Mouse (Mus musculus): ENCODE data around the gene Tmem218. TPM values are rescaled to one million over a fixed set of nuclear protein-coding genes. Genes with fewer than 3 reads are reported as not detected.

The Tmem218 gene
- polyA plus RNA-seq, 1 experiment from 2014 or later: 11.5 TPM

DNA sequence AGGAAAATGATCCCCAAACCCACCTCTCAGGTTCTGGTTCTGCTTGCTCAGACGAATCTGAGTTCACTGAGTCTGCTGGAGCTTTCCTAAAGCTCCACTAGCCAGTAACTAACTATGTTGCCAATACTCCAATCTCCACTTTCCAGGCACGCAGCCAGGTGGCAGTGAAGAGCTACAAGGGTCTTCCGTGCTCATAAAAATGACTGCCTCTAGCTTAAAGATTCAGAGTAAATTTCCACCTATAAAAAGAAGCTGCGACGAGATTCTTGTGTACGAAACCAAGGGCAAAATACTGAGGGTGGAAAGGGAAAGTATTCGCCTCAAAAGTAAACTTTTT, 47.8 kb downstream of the Tmem218 start:
- WGBS: 48% methylated on average over 7 of the region's 7 CpGs
- H3K36me3 ChIP-seq (ENCODE audit: control insufficient read depth, insufficient read depth, low read length): no peaks in the 10 kb centered on the region
- peak overlapping the region; percentile 66 for H3K4me2 ChIP-seq (ENCODE audit: low read depth)
- H3K4me1 ChIP-seq (ENCODE audit: control insufficient read depth, insufficient read depth, low read length): peaks cover 4% of the 10 kb centered on the region; the same call in 1 of the 2 replicates
- peak; percentile 69 for DNase-seq (ENCODE audit: low spot score)
- H3K9ac ChIP-seq (ENCODE audit: low read length): no peak overlapping the region
- peak overlapping the region; percentile 35; the same call in 1 of the 2 replicates for H3K4me3 ChIP-seq (ENCODE audit: low read depth, low read length)
- H3K27me3 ChIP-seq (ENCODE audit: control insufficient read depth, insufficient read depth, low read length): no peaks in the 10 kb centered on the region
- no peak overlapping the region for H3K27ac ChIP-seq (ENCODE audit: low read depth, low read length)
- H3K9me3 ChIP-seq (ENCODE audit: control insufficient read depth, low read length): no peaks in the 10 kb centered on the region
- ATAC-seq (ENCODE audit: insufficient read depth, low FRiP score, low TSS enrichment): peak; percentile 35; the same call in 1 of the 2 replicates

DNA sequence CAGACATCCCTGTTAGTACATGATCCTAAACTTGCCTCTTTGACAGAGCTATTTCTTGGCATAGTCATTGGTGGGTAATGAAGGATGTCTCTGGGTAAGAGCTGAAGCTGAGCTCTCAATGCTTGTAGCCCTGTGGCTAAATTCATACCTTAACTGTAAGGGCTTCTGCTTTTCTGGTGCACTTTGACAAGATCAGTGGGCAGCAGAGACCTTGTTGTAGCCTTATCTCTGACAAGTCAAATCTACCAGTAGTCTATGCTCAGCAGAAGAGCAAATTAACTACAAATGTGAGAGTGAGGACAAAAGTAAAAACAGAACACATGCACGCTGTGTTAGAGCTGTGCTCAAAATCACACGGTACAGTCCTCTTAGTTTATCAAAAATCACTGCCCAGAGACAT, 58.6 kb downstream of the Tmem218 start:
- H3K27me3 ChIP-seq (ENCODE audit: control insufficient read depth, insufficient read depth, low read length): no peaks in the 10 kb centered on the region
- H3K9me3 ChIP-seq (ENCODE audit: control insufficient read depth, low read length): no peaks in the 10 kb centered on the region
- no peaks in the 10 kb centered on the region for H3K36me3 ChIP-seq (ENCODE audit: control insufficient read depth, insufficient read depth, low read length)
- ATAC-seq (ENCODE audit: insufficient read depth, low FRiP score, low TSS enrichment) (no peak), DNase-seq (ENCODE audit: low spot score) (no peak)
- no peak overlapping the region for H3K4me2 ChIP-seq (ENCODE audit: low read depth)
- H3K9ac ChIP-seq (ENCODE audit: low read length): no peak overlapping the region
- no peaks in the 10 kb centered on the region for H3K4me1 ChIP-seq (ENCODE audit: control insufficient read depth, insufficient read depth, low read length)
- 95% methylated on average over 2 of the region's 2 CpGs for WGBS
- H3K4me3 ChIP-seq (ENCODE audit: low read depth, low read length): no peak overlapping the region
- no peak overlapping the region for H3K27ac ChIP-seq (ENCODE audit: low read depth, low read length)

Other genes starting within 250 kb of the Tmem218 start
- 22.8 and 24.3 TPM in 2 replicates for gene Pknox2, start 60.8 kb upstream of the Tmem218 start, polyA plus RNA-seq (2014; fragmentation: Nextera tagmentation; extraction: Ambion mirVana)
- gene Slc37a2, start 47.5 kb downstream of the Tmem218 start, polyA plus RNA-seq (2014; fragmentation: Nextera tagmentation; extraction: Ambion mirVana): 2.0 TPM in 2 replicates
- 6.7 and 7.7 TPM in 2 replicates for gene Ccdc15, start 140.2 kb downstream of the Tmem218 start, polyA plus RNA-seq (2014; fragmentation: Nextera tagmentation; extraction: Ambion mirVana)
- not detected in 2 replicates for gene Hepacam, start 159.1 kb downstream of the Tmem218 start, polyA plus RNA-seq (2014; fragmentation: Nextera tagmentation; extraction: Ambion mirVana)
- gene Robo4, start 193.7 kb downstream of the Tmem218 start, polyA plus RNA-seq (2014; fragmentation: Nextera tagmentation; extraction: Ambion mirVana): 6.7 and 11.6 TPM in 2 replicates
- gene Robo3, start 225.0 kb downstream of the Tmem218 start, polyA plus RNA-seq (2014; fragmentation: Nextera tagmentation; extraction: Ambion mirVana): 85.4 and 89.9 TPM in 2 replicates

Data from neural tube, embryonic 11.5 days (tissue).